Mouse (Mus musculus) B cell, adult 62 days (primary cell): ENCODE results near the gene Tecrl. TPM values are rescaled to one million over a fixed set of nuclear protein-coding genes. Genes with fewer than 3 reads are reported as not detected.

ENCODE experiments used
- total RNA-seq: library from RNA; stranded (reverse); gene quantifications from 4 replicates; pipeline ENCODE4 v1.2.4, GENCODE M21; 2023

Tecrl gene
- total RNA-seq, result not detected in 4 replicates

DNA sequence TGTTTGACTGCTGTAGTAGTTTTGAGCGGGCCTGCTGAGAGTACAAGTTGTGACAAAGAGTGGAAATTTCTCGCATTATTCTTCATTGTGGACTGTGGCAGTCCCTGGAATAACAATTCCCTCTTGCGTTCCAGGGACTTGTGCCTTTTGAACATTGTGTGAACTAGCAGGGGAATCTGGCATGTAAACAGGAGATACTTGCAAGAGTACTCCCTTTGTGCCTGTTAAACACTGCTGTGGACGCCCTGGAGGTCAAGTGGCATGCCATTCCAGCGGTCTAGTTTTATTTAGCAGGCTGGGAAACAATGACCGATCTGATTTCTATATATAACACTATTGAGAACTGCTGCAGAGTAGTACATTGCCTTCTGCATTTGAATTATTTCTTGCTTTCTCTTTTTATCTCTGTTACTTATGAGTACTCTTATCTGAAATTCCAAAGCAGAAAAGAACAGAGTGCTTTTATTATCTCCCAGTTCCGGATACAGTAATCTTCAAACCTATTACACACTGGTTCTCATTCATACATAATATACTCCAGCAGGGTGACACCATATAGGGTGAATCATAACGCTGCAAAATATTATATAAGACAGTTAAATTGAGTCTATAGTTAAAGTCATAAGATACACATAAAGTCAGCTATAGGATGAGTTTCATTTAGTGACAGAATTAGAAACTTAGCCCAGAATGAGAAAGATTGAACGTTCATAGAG lies at the start of gene Tecrl:
TSS of gene Tecrl (minus strand) at position 350 of the 716 bp plus-strand sequence.

